Mouse (Mus musculus) retina, postnatal 1 day (tissue): ENCODE measurements at regions not wholly inside any gene's neighbourhood (a gene's known extent, or its start where the extent isn't known, plus 50 kb on each side); places are given as distances from the start of the nearest gene placed in this dataset.
A peak's percentile ranks its signal among the peaks of the same experiment; 100 is the strongest.
"Not testable (repeated sequence)": the region's sequence is repeated elsewhere in the genome, so short reads cannot be mapped to it uniquely, and the experiment has no call there.

Source experiments
- DNase-seq: peaks from one replicate; pipeline ENCODE4 v3.0.0-alpha.2; 2012

DNA sequence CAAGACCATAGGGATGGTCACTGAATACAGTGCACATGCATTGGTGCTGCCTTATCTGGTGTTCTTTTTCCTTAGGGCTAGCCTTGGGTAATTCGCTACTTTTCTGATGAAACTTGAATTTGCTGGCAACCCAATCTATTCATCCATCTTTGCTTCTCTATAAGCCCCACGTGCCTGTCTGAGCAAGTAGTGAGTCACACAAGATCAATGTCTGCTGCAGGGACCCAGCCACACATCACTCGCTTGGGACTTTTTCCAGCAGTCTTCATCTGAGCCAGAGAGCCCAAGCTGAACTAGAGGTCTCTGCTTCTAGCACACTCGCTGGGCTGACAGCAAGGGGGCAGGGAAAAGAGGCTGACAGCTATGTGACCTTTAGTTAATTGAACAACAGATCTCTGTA lies 464.3 kb upstream of the Nmur2 start:
- DNase-seq: no peak

DNA sequence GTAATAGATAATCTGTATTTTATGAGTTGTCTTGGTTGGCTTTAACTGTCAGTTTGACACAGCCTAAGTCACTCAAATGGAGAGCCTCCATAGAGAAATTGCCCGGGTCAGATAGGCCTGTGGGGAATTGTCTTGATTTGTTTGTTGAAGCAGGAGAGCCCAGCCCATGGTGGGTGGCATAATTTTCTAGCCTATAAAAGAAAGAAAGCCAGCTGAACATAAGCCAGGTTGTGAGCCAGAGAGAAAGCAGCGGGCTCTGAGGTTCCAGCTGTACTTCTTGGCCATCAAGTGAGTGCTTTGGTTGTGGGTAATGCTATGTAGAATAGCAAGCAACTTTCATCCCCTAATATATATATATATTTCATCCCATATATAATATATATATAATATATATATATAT lies 474.1 kb upstream of the Nmur2 start:
- no peak for DNase-seq

DNA sequence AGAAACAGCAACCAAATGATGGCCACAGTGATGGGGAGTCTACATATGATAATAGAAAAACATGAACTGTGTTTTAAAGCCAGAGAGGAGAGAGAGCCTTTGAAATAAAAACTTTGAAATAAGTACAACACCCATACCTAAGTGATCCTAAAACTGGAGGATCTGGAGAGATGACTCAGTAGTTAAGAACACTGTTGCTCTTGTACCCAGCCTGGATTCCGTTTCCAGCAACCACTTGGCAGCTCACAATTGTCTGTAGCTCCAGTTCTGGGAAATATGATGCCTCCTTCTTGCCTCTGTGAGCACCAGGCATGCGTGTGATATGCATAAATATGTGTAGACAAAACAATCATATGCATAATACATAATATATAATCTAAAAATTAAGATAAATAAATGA lies 477.7 kb upstream of the Nmur2 start:
- peak; percentile 19 for DNase-seq

DNA sequence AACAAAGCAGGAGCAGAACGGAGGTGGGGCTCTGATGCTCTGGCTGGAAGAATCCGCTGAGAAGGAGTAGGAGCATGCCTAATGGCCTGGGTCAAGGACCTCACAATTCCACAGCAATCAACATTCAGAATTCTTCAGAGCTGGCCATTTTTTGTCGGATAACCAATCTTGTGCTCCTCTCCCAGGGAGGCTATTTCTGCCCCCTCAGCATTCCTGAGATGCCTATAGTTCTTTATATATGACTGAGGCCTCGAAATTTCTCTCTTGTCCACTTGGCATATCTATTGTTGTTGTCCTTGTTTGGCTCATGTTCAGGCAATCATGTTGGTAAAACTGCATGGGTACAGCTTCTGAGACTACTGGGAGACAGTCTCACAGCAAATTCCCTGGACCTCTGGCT lies 460.5 kb upstream of the Gria1 start:
- no peak for DNase-seq

DNA sequence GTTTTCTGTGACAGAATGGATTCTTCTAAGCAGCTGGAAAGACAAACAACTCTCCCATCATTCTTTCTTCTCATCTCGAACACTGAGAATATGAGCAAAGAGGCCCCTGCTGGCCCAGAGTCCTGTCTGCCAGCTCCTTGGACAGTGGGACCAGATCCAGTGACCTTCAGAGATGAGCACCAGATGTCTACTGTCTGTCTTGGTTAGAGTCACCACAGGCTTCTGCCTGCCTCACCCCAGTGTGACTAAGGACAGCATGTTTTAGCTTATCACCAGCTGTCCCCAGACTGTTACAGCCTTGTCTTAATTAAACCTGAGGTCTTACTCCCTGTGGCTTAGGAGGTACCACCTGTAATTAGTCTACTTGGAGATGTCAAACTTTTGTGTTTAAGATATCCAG lies 454.9 kb upstream of the Gria1 start:
- DNase-seq: peak; percentile 4

- DNase-seq: no peak
Observed at GRCm38 (mm10) chr11:56580028-56580427, 431.2 kb upstream of the Gria1 start.

- DNase-seq: no peak
Observed at GRCm38 (mm10) chr11:56583054-56583453, 428.1 kb upstream of the Gria1 start.

DNA sequence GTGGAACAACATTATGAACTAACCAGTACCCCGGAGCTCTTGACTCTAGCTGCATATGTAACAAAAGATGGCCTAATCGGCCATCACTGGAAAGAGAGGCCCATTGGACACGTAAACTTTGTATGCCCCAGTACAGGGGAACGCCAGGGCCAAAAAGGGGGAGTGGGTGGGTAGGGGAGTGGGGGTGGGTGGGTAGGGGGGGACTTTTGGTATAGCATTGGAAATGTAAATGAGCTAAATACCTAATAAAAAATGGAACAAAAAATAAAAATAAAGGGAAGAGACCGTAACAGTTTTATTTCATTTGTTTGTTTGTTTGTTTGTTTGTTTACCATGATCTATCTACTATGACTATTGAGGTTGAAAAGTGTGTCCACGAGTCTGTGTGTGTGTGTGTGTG lies 417.8 kb upstream of the Gria1 start:
- not testable (repeated sequence) for DNase-seq

DNA sequence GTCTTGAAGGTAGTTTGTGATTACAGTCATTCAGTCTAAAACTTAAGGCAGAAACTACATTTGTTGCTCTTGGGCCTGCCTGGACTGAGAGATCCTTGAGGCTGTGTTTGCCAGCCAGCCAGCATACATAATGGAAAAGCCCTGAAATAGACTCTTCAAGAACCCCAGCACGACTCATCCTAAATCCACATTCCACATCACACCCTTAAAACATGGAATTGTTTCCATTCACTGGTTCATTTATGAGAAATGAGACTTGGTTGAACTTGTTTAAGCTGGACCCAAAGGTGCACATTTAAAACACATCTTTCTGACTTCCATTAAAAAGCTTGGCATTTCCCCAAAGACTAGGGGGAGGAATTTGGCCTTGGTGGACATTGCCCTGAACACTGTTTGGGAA lies 407.4 kb upstream of the Gria1 start:
- no peak for DNase-seq

- no peak for DNase-seq
Observed at GRCm38 (mm10) chr11:56627659-56628058, 383.5 kb upstream of the Gria1 start.

DNA sequence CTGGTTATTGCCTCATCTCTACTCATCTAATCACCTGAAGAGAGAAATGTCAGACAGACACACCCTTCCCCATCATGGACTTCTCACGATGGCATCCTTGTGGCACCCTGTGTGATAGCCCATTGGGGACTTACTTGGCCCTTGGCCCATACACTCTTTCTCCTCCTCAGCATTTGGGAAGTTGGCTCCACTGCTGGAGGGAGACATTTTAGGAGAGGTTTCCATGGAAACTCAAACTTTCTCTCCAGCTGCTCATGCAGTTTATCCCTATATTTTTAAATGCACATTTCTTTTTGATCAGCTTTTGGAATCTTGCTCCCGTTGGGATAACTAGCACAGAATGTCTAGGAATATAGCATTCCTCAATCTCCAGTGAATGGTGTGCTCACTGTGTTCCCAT lies 377.7 kb upstream of the Gria1 start:
- DNase-seq: no peak

DNA sequence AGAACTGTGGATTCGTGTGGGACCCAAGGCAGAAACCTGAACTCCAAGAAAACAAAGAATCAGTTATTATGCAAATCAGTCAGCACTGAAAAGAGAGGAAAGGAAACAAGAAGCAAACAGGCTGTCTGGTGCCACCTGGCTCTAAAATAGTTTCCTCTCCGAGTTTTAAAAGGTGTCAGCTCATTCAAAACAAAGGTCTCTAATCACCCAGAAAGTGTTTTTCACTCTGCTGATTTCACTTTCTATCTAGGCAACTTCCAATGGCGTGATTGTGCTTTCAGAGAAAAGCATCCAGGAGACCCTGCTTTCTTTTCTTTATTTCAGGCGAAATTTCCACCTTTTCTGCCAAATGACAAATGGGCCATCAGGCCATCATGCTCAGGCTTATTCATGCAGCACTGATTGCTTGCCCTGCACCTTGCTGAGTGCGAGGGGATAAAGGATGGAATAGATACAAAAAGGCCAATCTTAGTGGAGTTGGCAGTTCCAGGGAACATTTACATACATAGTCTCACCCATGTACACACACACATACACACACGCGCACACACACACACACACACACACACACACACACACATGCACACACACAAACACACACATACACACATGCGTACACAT lies 374.5 kb upstream of the Gria1 start:
- DNase-seq: no peak

DNA sequence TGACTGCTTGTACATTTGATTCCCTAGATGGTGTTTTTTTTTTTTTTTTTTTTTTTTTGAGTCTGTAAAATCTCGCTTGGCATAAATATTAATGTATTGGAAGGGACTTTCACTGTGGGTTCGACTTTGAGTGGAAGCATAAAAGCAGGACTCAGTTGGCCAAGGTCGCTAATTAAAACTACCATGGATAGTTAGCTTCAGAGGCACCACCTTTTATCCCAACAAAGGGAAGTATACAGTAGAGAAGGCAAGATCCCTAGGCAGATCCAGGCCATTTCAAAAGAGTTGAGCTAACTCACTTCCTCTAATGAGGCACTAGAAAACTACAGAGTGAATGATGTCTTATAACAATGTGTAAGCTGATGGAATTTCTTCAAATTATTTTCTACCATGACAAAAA lies 369.5 kb upstream of the Gria1 start:
- DNase-seq: no peak
